Mouse (Mus musculus): ENCODE data around the gene Cx3cr1.

GRCm38 (mm10) chr9:119950434-119950833, 119.2 kb downstream of the Cx3cr1 start:
- no peak for TF ChIP-seq CTCF (IDR thresholded peaks at IDR 0.05)
- TF ChIP-seq EP300 (IDR thresholded peaks at IDR 0.05; ENCODE audit: insufficient read depth, low read depth, low read length), result no peak
- TF ChIP-seq POLR2A (IDR thresholded peaks at IDR 0.05; ENCODE audit: insufficient read depth, low read depth, low read length), result no peak
